Comparison of ENCODE assay signal across 8 mouse cellular contexts in genomic region chr8:13740323-13740770, GRCm38 (mm10). TPM values are rescaled to one million over a fixed set of nuclear protein-coding genes. Genes with fewer than 3 reads are reported as not detected.
A peak's percentile ranks its signal among the peaks of the same experiment; 100 is the strongest.
DNase-seq lines count a peak whose midpoint lies in the region; ATAC-seq and TF ChIP-seq lines count a peak whose summit lies in the region.

No protein-coding gene starts in this region.

- peak overlapping the region; percentile 66 for H3K27ac ChIP-seq in heart, embryonic 16.5 days (ENCODE audit: low read length)

- peak overlapping the region; percentile 2; the same call in 1 of the 2 replicates for H3K4me2 ChIP-seq in heart, embryonic 16.5 days (ENCODE audit: low read depth, low read length)
- H3K4me2 ChIP-seq in myocyte (ENCODE audit: low read depth) = peak overlapping the region; percentile 43

- H3K4me1 ChIP-seq in megakaryocyte, embryonic 14.5 days = peaks cover 98% of the 10 kb centered on the region
- no peaks in the 10 kb centered on the region for H3K4me1 ChIP-seq in heart, embryonic 16.5 days (ENCODE audit: control insufficient read depth, insufficient read depth, low read length)

- intact Hi-C loops in left cerebral cortex, postnatal 14 days (cut with DNase I) = no loop called here

- no peaks in the 10 kb centered on the region for H3K9me3 ChIP-seq in megakaryocyte, embryonic 14.5 days
- H3K9me3 ChIP-seq in heart, embryonic 16.5 days (replicated peaks; ENCODE audit: control insufficient read depth, low read length) = no peaks in the 10 kb centered on the region

- ATAC-seq in megakaryocyte, adult 5-6 weeks (ENCODE audit: poor library complexity, severe bottlenecking) = no peak
- ATAC-seq in heart, embryonic 16.5 days (replicated peaks; ENCODE audit: extremely low read depth, insufficient read depth, low FRiP score) = peak; percentile 69
- ATAC-seq in inflammation-experienced regulatory T-cells, adult 6 months = no peak

- no peak for TF ChIP-seq POLR2A in myocyte (IDR thresholded peaks at IDR 0.05; ENCODE audit: insufficient read length, low read depth)

- 24% methylated on average over 6 of the region's 6 CpGs for whole genome bisulfite sequencing in heart, embryonic 16.5 days

- H3K9ac ChIP-seq in heart, embryonic 16.5 days (ENCODE audit: low read length) = no peak overlapping the region

- H3K4me3 ChIP-seq in megakaryocyte, embryonic 14.5 days (replicated peaks) = peak overlapping the region; percentile 86
- H3K4me3 ChIP-seq in heart, embryonic 16.5 days (ENCODE audit: low read length) = no peak overlapping the region
- H3K4me3 ChIP-seq in myocyte = no peak overlapping the region

- no peaks in the 10 kb centered on the region for H3K27me3 ChIP-seq in megakaryocyte, embryonic 14.5 days (replicated peaks)
- H3K27me3 ChIP-seq in heart, embryonic 16.5 days (ENCODE audit: control insufficient read depth, insufficient read depth, low read length) = no peaks in the 10 kb centered on the region
- H3K27me3 ChIP-seq in myocyte (ENCODE audit: control insufficient read depth, insufficient read depth, insufficient read length) = no peaks in the 10 kb centered on the region

- no peaks in the 10 kb centered on the region for H3K79me2 ChIP-seq in myocyte (ENCODE audit: control insufficient read depth, insufficient read depth)

- no peak overlapping the region for H3ac ChIP-seq in myocyte (ENCODE audit: control insufficient read depth, insufficient read length)

- H3K36me3 ChIP-seq in megakaryocyte, embryonic 14.5 days (replicated peaks; ENCODE audit: low read length) = peaks cover 13% of the 10 kb centered on the region
- H3K36me3 ChIP-seq in heart, embryonic 16.5 days (ENCODE audit: control insufficient read depth, insufficient read depth) = no peaks in the 10 kb centered on the region
- no peaks in the 10 kb centered on the region for H3K36me3 ChIP-seq in myocyte (ENCODE audit: control insufficient read depth, insufficient read depth)

- DNase-seq in embryo, embryonic 10 days (ENCODE audit: low spot score) = peak; percentile 25
- peak; percentile 18 to 34 for DNase-seq in left cerebral cortex, postnatal 14 days (ENCODE audit: low spot score in 2 of 2)
- no peak for DNase-seq in cerebellum, postnatal 36 days

TF ChIP-seq in myocyte, 11 proteins besides CTCF, POLR2A, EP300 and RAD21:
- TF ChIP-seq MYOG (IDR thresholded peaks at IDR 0.05; ENCODE audit: control insufficient read depth in 1 of 3, insufficient read depth in 1 of 3, insufficient read length in 2 of 3, low read depth in 2 of 3) = peak in 1 of 3 experiments; percentile 10
- no peak for TF ChIP-seq REST (IDR thresholded peaks at IDR 0.05; ENCODE audit: insufficient read depth, insufficient read length)
- TF ChIP-seq CEBPB (IDR thresholded peaks at IDR 0.05; ENCODE audit: insufficient read depth, poor library complexity, severe bottlenecking) = no peak
- TF ChIP-seq E2F4 (IDR thresholded peaks at IDR 0.05; ENCODE audit: insufficient read depth) = no peak
- no peak for TF ChIP-seq USF1 (IDR thresholded peaks at IDR 0.05; ENCODE audit: low read depth)
- TF ChIP-seq SRF (IDR thresholded peaks at IDR 0.05; ENCODE audit: control insufficient read depth, insufficient read length, low read depth) = no peak
- TF ChIP-seq MYOD1 (IDR thresholded peaks at IDR 0.05; ENCODE audit: control insufficient read depth in 1 of 3, insufficient read length in 2 of 3, low read depth in 2 of 3) = peak; percentile 44 to 65 (median 56)
- TF ChIP-seq POLR2AphosphoS2 (IDR thresholded peaks at IDR 0.05; ENCODE audit: insufficient read length, low read depth) = no peak
- no peak for TF ChIP-seq TCF12 (IDR thresholded peaks at IDR 0.05; ENCODE audit: insufficient read depth, poor library complexity, severe bottlenecking)
- no peak for TF ChIP-seq MAX (IDR thresholded peaks at IDR 0.05; ENCODE audit: low read depth)
- TF ChIP-seq TCF3 (IDR thresholded peaks at IDR 0.05; ENCODE audit: insufficient read length, low read depth) = no peak

RNA-seq across cellular contexts. Expression of gene Cdc16, which starts 17.1 kb away (rescaled TPM):
- polyA plus RNA-seq in megakaryocyte, embryonic 14.5 days (2012; ENCODE audit: insufficient read depth, low replicate concordance) = 1.8 and 10.6 TPM in 2 replicates
- 55.3 and 56.4 TPM in 2 replicates for total RNA-seq in megakaryocyte, adult 5-6 weeks (2015)
- 33.3 and 37.8 TPM in 2 replicates for total RNA-seq in megakaryocyte, adult 5-6 weeks (2017)
- polyA plus RNA-seq in heart, embryonic 16.5 days (2015; fragmentation: Nextera tagmentation; extraction: Ambion mirVana) = 98.7 and 102 TPM in 2 replicates
- total RNA-seq in left cerebral cortex, postnatal 14 days (2021) = 10 to 100 TPM; 54.2 to 57.4 TPM
- 51.5 TPM for polyA plus RNA-seq in myocyte (2012; fragmentation: generic; extraction: Trizol)
- polyA plus RNA-seq in inflammation-experienced regulatory T-cells, adult 6 months (2017; shearing (Covaris generic)) = 10 to 100 TPM; 24.1 to 28.0 (median 24.3) TPM

RNA-seq across cellular contexts. Expression of gene Cfap97d2, which starts 34.7 kb away (rescaled TPM):
- 6.9 TPM in 1 of 2 replicates, not detected in the other for polyA plus RNA-seq in megakaryocyte, embryonic 14.5 days (2012; ENCODE audit: insufficient read depth, low replicate concordance)
- total RNA-seq in megakaryocyte, adult 5-6 weeks (2015) = not detected in 2 replicates
- not detected in 2 replicates for total RNA-seq in megakaryocyte, adult 5-6 weeks (2017)
- polyA plus RNA-seq in heart, embryonic 16.5 days (2015; fragmentation: Nextera tagmentation; extraction: Ambion mirVana) = 0.20 TPM in 1 of 2 replicates, not detected in the other
- 1 to 10 TPM in 1 of 2 experiments, under 1 TPM in 1; 0.79 to 1.7 TPM for total RNA-seq in left cerebral cortex, postnatal 14 days (2021)
- 0.02 TPM for polyA plus RNA-seq in myocyte (2012; fragmentation: generic; extraction: Trizol)
- polyA plus RNA-seq in inflammation-experienced regulatory T-cells, adult 6 months (2017; shearing (Covaris generic)) = not detected

RNA-seq across cellular contexts. Expression of gene Upf3a, which starts 45.1 kb away (rescaled TPM):
- polyA plus RNA-seq in megakaryocyte, embryonic 14.5 days (2012; ENCODE audit: insufficient read depth, low replicate concordance) = 2.7 and 32.8 TPM in 2 replicates
- total RNA-seq in megakaryocyte, adult 5-6 weeks (2015) = 16.8 and 21.0 TPM in 2 replicates
- 32.2 and 36.6 TPM in 2 replicates for total RNA-seq in megakaryocyte, adult 5-6 weeks (2017)
- 24.1 and 28.0 TPM in 2 replicates for polyA plus RNA-seq in heart, embryonic 16.5 days (2015; fragmentation: Nextera tagmentation; extraction: Ambion mirVana)
- 10 to 100 TPM; 37.2 to 38.0 TPM for total RNA-seq in left cerebral cortex, postnatal 14 days (2021)
- 13.9 TPM for polyA plus RNA-seq in myocyte (2012; fragmentation: generic; extraction: Trizol)
- 10 to 100 TPM; 12.8 to 16.8 (median 16.6) TPM for polyA plus RNA-seq in inflammation-experienced regulatory T-cells, adult 6 months (2017; shearing (Covaris generic))

Comparison
In these comparisons a context has a peak if more than half of its experiments do, and no peak if none do; other contexts are left out.
1. DNase-seq: peak in embryo, embryonic 10 days (single experiment) and left cerebral cortex, postnatal 14 days (2 of 2); none in cerebellum, postnatal 36 days (0 of 2).